Mouse (Mus musculus): ENCODE measurements around the gene Fbxo6. TPM values are rescaled to one million over a fixed set of nuclear protein-coding genes. Genes with fewer than 3 reads are reported as not detected.
A peak's percentile ranks its signal among the peaks of the same experiment; 100 is the strongest.

Fbxo6 gene
- polyA plus RNA-seq, 1 experiment from 2014 or later: 22.0 TPM

DNA sequence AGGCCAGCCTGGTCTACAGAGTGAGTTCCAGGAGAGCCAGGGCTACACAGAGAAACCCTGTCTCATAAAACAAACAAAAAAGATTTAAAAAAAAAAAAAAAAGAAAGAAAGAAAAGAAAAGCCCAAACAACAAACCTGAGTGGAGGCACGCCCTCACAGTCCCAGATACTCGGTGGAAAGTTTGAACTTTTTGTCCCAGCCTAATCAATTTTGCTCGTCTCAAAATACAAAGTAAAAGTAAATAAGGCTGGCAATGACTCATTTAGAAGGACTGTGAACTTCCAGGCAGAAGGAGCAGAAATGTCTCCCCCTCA is 1.0 kb downstream of the Fbxo6 start:
- peaks cover 22% of the 10 kb centered on the region for H3K4me1 ChIP-seq (ENCODE audit: insufficient read depth, low read length)
- peaks cover 3% of the 10 kb centered on the region; the same call in 1 of the 2 replicates for H3K36me3 ChIP-seq (ENCODE audit: insufficient read depth, low read length)
- H3K4me3 ChIP-seq (ENCODE audit: low read length): peak overlapping the region; percentile 71
- peak overlapping the region; percentile 83; the same call in 1 of the 2 replicates for H3K9ac ChIP-seq (replicated peaks; ENCODE audit: low read length)
- H3K4me2 ChIP-seq (replicated peaks; ENCODE audit: low read depth, low read length): peak overlapping the region; percentile 93
- no peaks in the 10 kb centered on the region for H3K9me3 ChIP-seq (ENCODE audit: low read length)
- ATAC-seq (ENCODE audit: low FRiP score, low TSS enrichment): no peak
- WGBS: 24% methylated on average over 3 of the region's 3 CpGs
- peak overlapping the region; percentile 64 for H3K27ac ChIP-seq (ENCODE audit: low read length)
- H3K27me3 ChIP-seq (ENCODE audit: insufficient read depth, low read length): no peaks in the 10 kb centered on the region

DNA sequence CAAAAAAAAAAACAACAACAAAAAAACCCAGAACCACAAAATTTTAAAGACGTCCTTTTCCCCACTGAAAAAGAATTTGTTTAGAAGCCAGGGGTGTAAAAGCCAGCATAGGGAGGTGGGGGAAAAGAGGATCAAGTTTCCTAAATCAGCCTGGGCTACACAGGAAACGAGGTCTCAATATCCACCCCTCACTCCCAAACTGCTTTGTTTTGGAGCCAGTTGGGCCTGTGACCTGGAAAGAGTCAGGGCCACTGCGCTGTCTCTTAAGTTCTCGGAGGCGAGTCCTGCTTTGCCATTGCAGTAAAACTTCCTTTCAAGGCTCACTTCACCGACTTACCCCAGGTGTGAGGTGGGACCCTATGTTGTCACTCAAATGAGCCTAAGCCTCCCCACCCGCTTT is 1.7 kb downstream of the Fbxo6 start:
- Histone ChIP-seq H3K4me3 (ENCODE audit: low read length) (no peak overlapping the region), H3K27ac (ENCODE audit: low read length) (peak overlapping the region; percentile 64), H3K9ac (replicated peaks; ENCODE audit: low read length) (peak overlapping the region; percentile 20; the same call in 1 of the 2 replicates), H3K36me3 (ENCODE audit: insufficient read depth, low read length) (peaks cover 7% of the 10 kb centered on the region), H3K4me2 (replicated peaks; ENCODE audit: low read depth, low read length) (no peak overlapping the region; the same call in none of the 2 replicates), H3K9me3 (ENCODE audit: low read length) (no peaks in the 10 kb centered on the region), H3K27me3 (ENCODE audit: insufficient read depth, low read length) (no peaks in the 10 kb centered on the region), H3K4me1 (ENCODE audit: insufficient read depth, low read length) (peaks cover 22% of the 10 kb centered on the region)
- 28% methylated on average over 7 of the region's 7 CpGs for WGBS
- no peak for ATAC-seq (ENCODE audit: low FRiP score, low TSS enrichment)

DNA sequence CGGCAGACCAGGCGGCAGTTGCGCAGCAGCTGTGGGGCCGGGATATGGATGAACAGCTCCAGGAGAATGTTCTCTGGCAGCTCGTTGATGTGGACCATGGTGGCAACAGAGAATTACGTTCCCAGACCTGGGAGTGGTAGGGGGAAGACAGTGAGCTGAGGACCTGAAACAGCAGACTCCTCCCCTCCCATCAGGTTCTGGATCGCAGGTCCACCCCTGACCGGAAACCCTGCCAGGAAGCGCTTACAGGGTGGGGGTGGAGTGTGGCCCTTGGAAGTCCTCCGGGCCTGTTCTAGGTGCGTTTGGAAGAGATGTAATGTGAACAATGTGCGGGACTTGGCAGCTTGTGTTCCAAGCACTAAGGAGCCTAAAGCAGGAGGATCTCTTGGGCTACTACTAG is 2.4 kb downstream of the Fbxo6 start:
- Histone ChIP-seq H3K27ac (ENCODE audit: low read length) (peak overlapping the region; percentile 64), H3K4me3 (ENCODE audit: low read length) (no peak overlapping the region), H3K9me3 (ENCODE audit: low read length) (no peaks in the 10 kb centered on the region), H3K27me3 (ENCODE audit: insufficient read depth, low read length) (no peaks in the 10 kb centered on the region), H3K36me3 (ENCODE audit: insufficient read depth, low read length) (peaks cover 14% of the 10 kb centered on the region), H3K4me1 (ENCODE audit: insufficient read depth, low read length) (peaks cover 22% of the 10 kb centered on the region), H3K9ac (replicated peaks; ENCODE audit: low read length) (0 out of 2 replicates have a peak overlapping the region, but pooled peaks have one; percentile 20), H3K4me2 (replicated peaks; ENCODE audit: low read depth, low read length) (peak overlapping the region; percentile 11; the same call in 1 of the 2 replicates)
- ATAC-seq (ENCODE audit: low FRiP score, low TSS enrichment): no peak
- 30% methylated on average over 12 of the region's 12 CpGs for WGBS

GRCm38 (mm10) chr4:148147714-148148113 is 4.2 kb downstream of the Fbxo6 start:
- Histone ChIP-seq H3K27ac (ENCODE audit: low read length) (no peak overlapping the region), H3K4me1 (ENCODE audit: insufficient read depth, low read length) (peaks cover 22% of the 10 kb centered on the region), H3K36me3 (ENCODE audit: insufficient read depth, low read length) (peaks cover 16% of the 10 kb centered on the region), H3K9ac (replicated peaks; ENCODE audit: low read length) (no peak overlapping the region), H3K9me3 (ENCODE audit: low read length) (no peaks in the 10 kb centered on the region), H3K4me3 (ENCODE audit: low read length) (no peak overlapping the region), H3K27me3 (ENCODE audit: insufficient read depth, low read length) (no peaks in the 10 kb centered on the region), H3K4me2 (replicated peaks; ENCODE audit: low read depth, low read length) (no peak overlapping the region)
- ATAC-seq (ENCODE audit: low FRiP score, low TSS enrichment): no peak
- WGBS: 93% methylated on average over 2 of the region's 2 CpGs

GRCm38 (mm10) chr4:148143721-148144120 is 8.2 kb downstream of the Fbxo6 start:
- peaks cover 12% of the 10 kb centered on the region; the same call in 1 of the 2 replicates for H3K4me1 ChIP-seq (ENCODE audit: insufficient read depth, low read length)
- H3K9ac ChIP-seq (replicated peaks; ENCODE audit: low read length): no peak overlapping the region
- H3K9me3 ChIP-seq (ENCODE audit: low read length): no peaks in the 10 kb centered on the region
- ATAC-seq (ENCODE audit: low FRiP score, low TSS enrichment): no peak
- H3K27ac ChIP-seq (ENCODE audit: low read length): no peak overlapping the region
- no peaks in the 10 kb centered on the region; the same call in 1 of the 2 replicates for H3K27me3 ChIP-seq (ENCODE audit: insufficient read depth, low read length)
- peaks cover 16% of the 10 kb centered on the region for H3K36me3 ChIP-seq (ENCODE audit: insufficient read depth, low read length)
- no peak overlapping the region for H3K4me2 ChIP-seq (replicated peaks; ENCODE audit: low read depth, low read length)
- 86% methylated on average over 5 of the region's 5 CpGs for WGBS
- no peak overlapping the region for H3K4me3 ChIP-seq (ENCODE audit: low read length)

- ATAC-seq (ENCODE audit: low FRiP score, low TSS enrichment): peak; percentile 92
- Histone ChIP-seq H3K9ac (replicated peaks; ENCODE audit: low read length) (peak overlapping the region; percentile 81), H3K27me3 (ENCODE audit: insufficient read depth, low read length) (peaks cover 5% of the 10 kb centered on the region; the same call in 1 of the 2 replicates), H3K27ac (ENCODE audit: low read length) (peak overlapping the region; percentile 95), H3K4me3 (ENCODE audit: low read length) (peak overlapping the region; percentile 84), H3K4me1 (ENCODE audit: insufficient read depth, low read length) (peaks cover 12% of the 10 kb centered on the region; the same call in 1 of the 2 replicates), H3K36me3 (ENCODE audit: insufficient read depth, low read length) (peaks cover 10% of the 10 kb centered on the region), H3K4me2 (replicated peaks; ENCODE audit: low read depth, low read length) (peak overlapping the region; percentile 93), H3K9me3 (ENCODE audit: low read length) (no peaks in the 10 kb centered on the region)
- under 1% methylated on average over 64 of the region's 65 CpGs for WGBS
Observed at GRCm38 (mm10) chr4:148140098-148141011, 11.6 kb downstream of the Fbxo6 start.

DNA sequence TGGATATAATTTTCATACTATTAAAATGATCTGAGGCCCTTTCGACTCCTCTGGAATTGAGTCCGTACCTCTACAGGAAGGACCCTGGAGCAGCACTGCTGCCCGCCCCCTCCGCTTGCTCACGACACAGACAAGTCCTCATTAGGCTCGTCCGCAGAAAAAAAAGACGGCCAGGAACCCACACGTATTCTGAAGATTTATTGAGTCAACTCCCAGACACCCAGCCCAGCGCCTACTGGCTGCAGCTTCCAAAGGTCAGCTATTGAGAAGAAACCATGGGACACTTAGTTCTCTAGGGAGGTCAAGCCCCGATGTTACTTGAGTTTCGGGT is 12.2 kb downstream of the Fbxo6 start:
- WGBS: under 1% methylated on average over 12 of the region's 12 CpGs
- peak overlapping the region; percentile 81 for H3K9ac ChIP-seq (replicated peaks; ENCODE audit: low read length)
- H3K4me3 ChIP-seq (ENCODE audit: low read length): peak overlapping the region; percentile 84
- peaks cover 4% of the 10 kb centered on the region; the same call in 1 of the 2 replicates for H3K36me3 ChIP-seq (ENCODE audit: insufficient read depth, low read length)
- H3K9me3 ChIP-seq (ENCODE audit: low read length): no peaks in the 10 kb centered on the region
- peak overlapping the region; percentile 95 for H3K27ac ChIP-seq (ENCODE audit: low read length)
- ATAC-seq (ENCODE audit: low FRiP score, low TSS enrichment): peak; percentile 33
- peaks cover 12% of the 10 kb centered on the region; the same call in 1 of the 2 replicates for H3K4me1 ChIP-seq (ENCODE audit: insufficient read depth, low read length)
- peaks cover 5% of the 10 kb centered on the region; the same call in 1 of the 2 replicates for H3K27me3 ChIP-seq (ENCODE audit: insufficient read depth, low read length)
- peak overlapping the region; percentile 93 for H3K4me2 ChIP-seq (replicated peaks; ENCODE audit: low read depth, low read length)

DNA sequence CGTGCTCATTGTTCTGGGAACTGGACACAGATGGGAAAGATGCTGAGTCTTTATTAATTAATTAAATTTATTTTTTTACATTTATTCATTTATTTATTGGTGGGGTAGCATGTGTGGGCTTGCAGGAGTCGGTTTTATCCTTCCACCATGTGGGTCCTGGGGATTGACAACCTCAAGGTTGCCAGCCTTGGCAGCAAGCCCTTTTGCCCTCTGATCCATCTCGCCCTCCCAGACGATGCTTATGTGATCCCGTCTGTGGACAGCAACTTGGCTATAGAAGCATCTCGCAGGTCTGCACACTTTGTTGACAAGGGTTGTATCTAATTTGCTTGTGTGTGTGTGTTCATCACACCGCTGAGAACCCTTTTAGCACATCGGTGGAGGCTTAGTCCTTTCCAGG is 14.4 kb downstream of the Fbxo6 start:
- 78% methylated on average over 8 of the region's 8 CpGs for WGBS
- Histone ChIP-seq H3K4me1 (ENCODE audit: insufficient read depth, low read length) (peaks cover 12% of the 10 kb centered on the region; the same call in 1 of the 2 replicates), H3K36me3 (ENCODE audit: insufficient read depth, low read length) (no peaks in the 10 kb centered on the region), H3K4me3 (ENCODE audit: low read length) (no peak overlapping the region), H3K9me3 (ENCODE audit: low read length) (no peaks in the 10 kb centered on the region), H3K4me2 (replicated peaks; ENCODE audit: low read depth, low read length) (no peak overlapping the region), H3K27ac (ENCODE audit: low read length) (no peak overlapping the region), H3K9ac (replicated peaks; ENCODE audit: low read length) (no peak overlapping the region), H3K27me3 (ENCODE audit: insufficient read depth, low read length) (peaks cover 5% of the 10 kb centered on the region; the same call in 1 of the 2 replicates)
- ATAC-seq (ENCODE audit: low FRiP score, low TSS enrichment): no peak

DNA sequence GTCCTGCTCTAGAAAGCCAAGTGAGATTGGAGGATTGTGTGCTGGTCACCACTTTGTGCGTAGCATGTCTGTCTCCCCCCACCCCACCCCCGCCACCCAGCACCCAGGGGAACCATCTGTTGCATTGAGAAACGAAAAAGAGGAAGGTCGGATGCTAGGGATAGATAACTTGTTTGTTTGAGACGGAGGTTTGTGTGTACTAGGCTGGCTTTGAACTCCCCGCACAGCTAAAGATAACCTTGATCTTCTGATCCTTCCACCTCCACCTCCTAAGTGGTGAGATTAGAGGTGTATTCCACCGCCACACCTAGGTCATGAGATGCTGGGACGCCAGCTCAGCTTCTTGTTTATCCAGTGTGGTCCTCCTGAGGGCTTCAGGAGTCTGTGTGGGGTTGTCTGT is 17.0 kb downstream of the Fbxo6 start:
- Histone ChIP-seq H3K9ac (replicated peaks; ENCODE audit: low read length) (no peak overlapping the region), H3K27ac (ENCODE audit: low read length) (no peak overlapping the region), H3K4me3 (ENCODE audit: low read length) (no peak overlapping the region), H3K36me3 (ENCODE audit: insufficient read depth, low read length) (no peaks in the 10 kb centered on the region), H3K4me2 (replicated peaks; ENCODE audit: low read depth, low read length) (no peak overlapping the region), H3K9me3 (ENCODE audit: low read length) (no peaks in the 10 kb centered on the region), H3K27me3 (ENCODE audit: insufficient read depth, low read length) (peaks cover 22% of the 10 kb centered on the region), H3K4me1 (ENCODE audit: insufficient read depth, low read length) (peaks cover 14% of the 10 kb centered on the region)
- no peak for ATAC-seq (ENCODE audit: low FRiP score, low TSS enrichment)
- 86% methylated on average over 8 of the region's 8 CpGs for WGBS
